Mouse (Mus musculus): ENCODE data around the gene 9530053A07Rik. TPM values are rescaled to one million over a fixed set of nuclear protein-coding genes. Genes with fewer than 3 reads are reported as not detected.

Gene 9530053A07Rik
- polyA plus RNA-seq, 2 experiments, result not detected

DNA sequence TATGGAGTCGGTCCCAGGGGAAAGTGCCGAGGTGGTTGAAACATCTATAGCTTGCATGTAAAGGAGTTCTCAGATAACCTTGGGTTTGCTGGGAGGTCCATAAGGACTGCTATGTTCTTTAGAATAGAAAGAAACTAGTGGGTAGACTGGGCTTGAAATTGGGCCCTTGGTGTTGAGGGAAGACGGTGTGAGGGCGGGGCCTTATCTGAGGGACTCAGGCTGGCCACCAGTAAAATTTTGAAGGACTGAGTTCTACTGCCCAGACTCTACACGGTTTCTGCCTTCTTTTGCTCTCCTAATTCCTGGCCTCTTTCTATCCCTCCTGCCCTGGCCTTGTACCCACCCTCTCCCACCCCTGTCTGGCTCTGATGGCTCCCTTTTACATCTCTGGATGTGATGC, 51.6 kb downstream of the 9530053A07Rik start:
- Histone ChIP-seq H3K9me3 (ENCODE audit: control insufficient read depth, low read length) (no peaks in the 10 kb centered on the region), H3K4me3 (ENCODE audit: insufficient read depth in 1 of 2, low read depth in 2 of 2, low read length in 2 of 2) (peak overlapping the region in 1 of 2 experiments; percentile 89; a peak in 2 of 4 replicates), H3K4me1 (replicated peaks; ENCODE audit: control insufficient read depth in 2 of 2, insufficient read depth in 2 of 2, low read length in 1 of 2) (peaks cover 10 to 15% of the 10 kb centered on the region in 2 experiments), H3K9ac (replicated peaks) (peak overlapping the region; percentile 79), H3K36me3 (replicated peaks; ENCODE audit: control insufficient read depth, insufficient read depth, low read depth) (peaks cover 30% of the 10 kb centered on the region), H3K27ac (peak overlapping the region; percentile 83), H3K4me2 (ENCODE audit: low read depth) (peak overlapping the region; percentile 97), H3K27me3 (ENCODE audit: control insufficient read depth, insufficient read depth, low read length) (no peaks in the 10 kb centered on the region)
- no peak for ATAC-seq (ENCODE audit: insufficient read depth)
- TF ChIP-seq CTCF (IDR thresholded peaks at IDR 0.05; ENCODE audit: low read depth), result no peak
- no peak for TF ChIP-seq EP300 (IDR thresholded peaks at IDR 0.05; ENCODE audit: low read depth)
- DNase-seq (ENCODE audit: low read depth in 3 of 3, low spot score in 3 of 3), result peak in 2 of 3 experiments; percentile 41 to 42
- WGBS (ENCODE audit: insufficient replicate concordance), result 43% methylated on average over 5 of the region's 5 CpGs

DNA sequence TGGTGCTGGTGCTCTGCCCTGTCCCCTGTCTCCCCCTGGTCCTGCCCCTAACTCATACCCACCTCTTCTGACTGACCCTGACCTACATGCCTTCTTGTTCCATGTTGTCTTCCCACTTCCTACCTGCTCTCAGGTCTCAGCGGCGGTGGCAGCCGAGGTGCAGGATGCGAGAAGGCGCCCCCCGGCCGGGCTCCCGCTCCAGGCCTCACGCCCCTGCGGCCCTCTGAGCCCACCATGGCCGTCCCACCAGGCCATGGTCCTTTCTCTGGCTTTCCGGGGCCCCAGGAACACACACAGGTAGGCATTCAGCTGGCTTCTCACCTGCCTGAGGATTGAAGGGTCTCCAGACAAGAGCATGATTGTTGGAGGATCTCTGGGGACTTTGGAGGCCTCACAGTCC, 52.1 kb downstream of the 9530053A07Rik start:
- no peak for DNase-seq (ENCODE audit: low read depth in 3 of 3, low spot score in 3 of 3)
- H3K27me3 ChIP-seq (ENCODE audit: control insufficient read depth, insufficient read depth, low read length), result no peaks in the 10 kb centered on the region
- no peaks in the 10 kb centered on the region for H3K9me3 ChIP-seq (ENCODE audit: control insufficient read depth, low read length)
- ATAC-seq (ENCODE audit: insufficient read depth), result no peak
- peaks cover 31% of the 10 kb centered on the region for H3K36me3 ChIP-seq (replicated peaks; ENCODE audit: control insufficient read depth, insufficient read depth, low read depth)
- no peak for TF ChIP-seq EP300 (IDR thresholded peaks at IDR 0.05; ENCODE audit: low read depth)
- no peak for TF ChIP-seq CTCF (IDR thresholded peaks at IDR 0.05; ENCODE audit: low read depth)
- peak overlapping the region; percentile 54 for H3K9ac ChIP-seq (replicated peaks)
- peak overlapping the region; percentile 97 for H3K4me2 ChIP-seq (ENCODE audit: low read depth)
- no peak overlapping the region for H3K4me3 ChIP-seq (ENCODE audit: insufficient read depth in 1 of 2, low read depth in 2 of 2, low read length in 2 of 2)
- H3K27ac ChIP-seq, result peak overlapping the region; percentile 83
- 85% methylated on average over 12 of the region's 12 CpGs for WGBS (ENCODE audit: insufficient replicate concordance)
- peaks cover 10 to 15% of the 10 kb centered on the region in 2 experiments for H3K4me1 ChIP-seq (replicated peaks; ENCODE audit: control insufficient read depth in 2 of 2, insufficient read depth in 2 of 2, low read length in 1 of 2)

DNA sequence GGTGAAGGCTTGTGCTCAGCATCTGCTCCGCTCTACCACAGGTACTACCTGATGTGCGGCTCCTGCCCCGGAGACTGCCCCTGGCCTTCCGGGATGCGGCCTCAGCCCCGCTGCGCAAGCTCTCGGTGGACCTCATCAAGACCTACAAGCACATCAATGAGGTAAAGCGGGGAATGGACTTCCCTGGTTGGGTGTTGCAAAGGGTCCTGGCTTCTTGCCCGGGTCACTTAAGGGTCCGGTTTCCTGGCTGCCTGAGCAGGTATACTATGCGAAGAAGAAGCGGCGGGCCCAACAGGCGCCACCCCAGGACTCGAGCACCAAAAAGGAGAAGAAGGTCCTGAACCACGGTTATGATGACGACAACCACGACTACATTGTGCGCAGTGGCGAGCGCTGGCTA, 53.1 kb downstream of the 9530053A07Rik start:
- Histone ChIP-seq H3K27me3 (ENCODE audit: control insufficient read depth, insufficient read depth, low read length) (no peaks in the 10 kb centered on the region), H3K9ac (replicated peaks) (no peak overlapping the region), H3K27ac (no peak overlapping the region), H3K4me1 (replicated peaks; ENCODE audit: control insufficient read depth in 2 of 2, insufficient read depth in 2 of 2, low read length in 1 of 2) (peaks cover 10 to 15% of the 10 kb centered on the region in 2 experiments), H3K36me3 (replicated peaks; ENCODE audit: control insufficient read depth, insufficient read depth, low read depth) (peaks cover 33% of the 10 kb centered on the region), H3K4me3 (ENCODE audit: insufficient read depth in 1 of 2, low read depth in 2 of 2, low read length in 2 of 2) (no peak overlapping the region), H3K9me3 (ENCODE audit: control insufficient read depth, low read length) (no peaks in the 10 kb centered on the region), H3K4me2 (ENCODE audit: low read depth) (no peak overlapping the region)
- TF ChIP-seq CTCF (IDR thresholded peaks at IDR 0.05; ENCODE audit: low read depth), result no peak
- no peak for TF ChIP-seq EP300 (IDR thresholded peaks at IDR 0.05; ENCODE audit: low read depth)
- DNase-seq (ENCODE audit: low read depth in 3 of 3, low spot score in 3 of 3), result no peak
- 90% methylated on average over 22 of the region's 22 CpGs for WGBS (ENCODE audit: insufficient replicate concordance)
- no peak for ATAC-seq (ENCODE audit: insufficient read depth)

DNA sequence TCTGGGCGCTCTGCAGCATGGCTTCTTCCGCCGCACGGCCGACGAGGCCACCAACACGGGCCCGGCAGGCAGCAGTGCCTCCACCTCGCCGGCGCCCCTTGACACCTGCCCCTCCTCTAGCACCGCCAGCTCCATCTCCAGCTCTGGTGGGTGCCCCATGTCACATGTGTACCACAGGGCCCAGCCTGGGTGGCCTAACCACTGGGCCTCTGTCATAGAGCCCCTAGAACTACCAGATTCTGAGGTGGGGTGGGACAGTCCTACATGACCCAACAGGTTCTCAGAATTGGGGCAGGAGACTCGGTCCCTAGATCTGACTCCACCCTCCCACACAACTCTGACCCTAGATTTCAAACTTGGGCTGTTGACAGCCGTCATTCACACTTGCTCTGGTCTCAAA, 56.6 kb downstream of the 9530053A07Rik start:
- WGBS (ENCODE audit: insufficient replicate concordance), result 81% methylated on average over 14 of the region's 14 CpGs
- no peak for ATAC-seq (ENCODE audit: insufficient read depth)

DNA sequence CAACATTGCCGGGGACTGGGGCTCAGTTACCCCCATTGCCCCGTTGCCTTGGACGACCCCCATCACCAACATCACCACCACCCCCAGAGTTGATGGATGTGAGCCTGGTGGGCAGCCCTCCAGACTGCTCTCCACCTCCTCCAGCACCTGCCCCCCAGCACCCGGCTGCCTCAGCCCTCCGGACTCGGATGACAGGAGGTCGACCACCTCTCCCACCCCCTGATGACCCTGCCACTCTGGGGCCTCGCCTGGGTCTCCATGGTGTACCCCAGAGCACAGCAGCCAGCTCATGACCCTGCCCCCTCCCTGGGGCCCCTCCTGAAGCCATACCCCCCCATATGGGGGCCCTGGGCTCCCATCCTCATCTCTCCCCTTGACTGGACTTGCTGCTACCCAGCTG, 57.4 kb downstream of the 9530053A07Rik start:
- no peak overlapping the region for H3K27ac ChIP-seq
- no peak for ATAC-seq (ENCODE audit: insufficient read depth)
- no peak for DNase-seq (ENCODE audit: low read depth in 3 of 3, low spot score in 3 of 3)
- peaks cover 32% of the 10 kb centered on the region for H3K36me3 ChIP-seq (replicated peaks; ENCODE audit: control insufficient read depth, insufficient read depth, low read depth)
- no peaks in the 10 kb centered on the region for H3K27me3 ChIP-seq (ENCODE audit: control insufficient read depth, insufficient read depth, low read length)
- H3K9ac ChIP-seq (replicated peaks), result no peak overlapping the region
- H3K9me3 ChIP-seq (ENCODE audit: control insufficient read depth, low read length), result no peaks in the 10 kb centered on the region
- TF ChIP-seq EP300 (IDR thresholded peaks at IDR 0.05; ENCODE audit: low read depth) (no peak), CTCF (IDR thresholded peaks at IDR 0.05; ENCODE audit: low read depth) (no peak)
- 66% methylated on average over 8 of the region's 8 CpGs for WGBS (ENCODE audit: insufficient replicate concordance)
- H3K4me3 ChIP-seq (ENCODE audit: insufficient read depth in 1 of 2, low read depth in 2 of 2, low read length in 2 of 2), result no peak overlapping the region
- H3K4me2 ChIP-seq (ENCODE audit: low read depth), result no peak overlapping the region
- H3K4me1 ChIP-seq (replicated peaks; ENCODE audit: control insufficient read depth in 2 of 2, insufficient read depth in 2 of 2, low read length in 1 of 2), result no peaks in the 10 kb centered on the region

More for the DNA sequence above, 56.6 kb downstream of the 9530053A07Rik start:
- Histone ChIP-seq H3K36me3 (replicated peaks; ENCODE audit: control insufficient read depth, insufficient read depth, low read depth) (peaks cover 35% of the 10 kb centered on the region), H3K27ac (no peak overlapping the region), H3K4me3 (ENCODE audit: insufficient read depth in 1 of 2, low read depth in 2 of 2, low read length in 2 of 2) (no peak overlapping the region), H3K9me3 (ENCODE audit: control insufficient read depth, low read length) (no peaks in the 10 kb centered on the region), H3K4me2 (ENCODE audit: low read depth) (no peak overlapping the region), H3K4me1 (replicated peaks; ENCODE audit: control insufficient read depth in 2 of 2, insufficient read depth in 2 of 2, low read length in 1 of 2) (peaks cover 3 to 4% of the 10 kb centered on the region in 2 experiments; a peak in 3 of 4 replicates), H3K9ac (replicated peaks) (no peak overlapping the region), H3K27me3 (ENCODE audit: control insufficient read depth, insufficient read depth, low read length) (no peaks in the 10 kb centered on the region)
- TF ChIP-seq EP300 (IDR thresholded peaks at IDR 0.05; ENCODE audit: low read depth) (no peak), CTCF (IDR thresholded peaks at IDR 0.05; ENCODE audit: low read depth) (no peak)
- DNase-seq (ENCODE audit: low read depth in 3 of 3, low spot score in 3 of 3), result no peak
